Mouse (Mus musculus) heart, postnatal 0 days (tissue): ENCODE results near the gene Prkca. TPM values are rescaled to one million over a fixed set of nuclear protein-coding genes. Genes with fewer than 3 reads are reported as not detected.

Experiments used
- ATAC-seq: fragments of 200-750 bp; cut with Nextera tagmentation; 2 replicates; pipeline ENCODE4 v1.8.0; 2017; ENCODE audit warnings: low read depth, moderate number of reproducible peaks, moderate library complexity; ENCODE audit not compliant: insufficient read depth
- DNase-seq: peaks from one replicate; pipeline ENCODE4 v3.0.0-alpha.2; 2016; ENCODE audit warnings: low spot score
- H3K27ac ChIP-seq: fragments of 300-500 bp; sonication (generic); 2 replicates; pipeline ENCODE4 v1.5.1; 2014; ENCODE audit warnings: low read depth, mild to moderate bottlenecking
- H3K27me3 ChIP-seq: fragments of 300-500 bp; sonication (generic); 2 replicates; pipeline ENCODE4 v1.6.1; 2014; ENCODE audit warnings: low read length, mixed read lengths; ENCODE audit not compliant: control insufficient read depth, insufficient read depth
- H3K36me3 ChIP-seq: fragments of 300-500 bp; sonication (generic); replicated peaks from 2 replicates; pipeline ENCODE4 v1.6.1; 2014; ENCODE audit warnings: low read length, mixed read lengths; ENCODE audit not compliant: control insufficient read depth, insufficient read depth
- H3K4me1 ChIP-seq: fragments of 300-500 bp; sonication (generic); 2 replicates; pipeline ENCODE4 v1.6.1; 2014; ENCODE audit warnings: antibody characterized with exemption; ENCODE audit not compliant: control insufficient read depth, insufficient read depth
- H3K4me2 ChIP-seq: fragments of 300-500 bp; sonication (generic); 2 replicates; pipeline ENCODE4 v1.6.1; 2014; ENCODE audit warnings: low read depth, mild to moderate bottlenecking, low read length, moderate library complexity
- H3K4me3 ChIP-seq: fragments of 300-500 bp; sonication (generic); 2 replicates; pipeline ENCODE4 v1.5.1; 2014; ENCODE audit warnings: low read depth, low read length
- H3K9ac ChIP-seq: fragments of 300-500 bp; sonication (generic); replicated peaks from 2 replicates; pipeline ENCODE4 v1.6.1; 2014; ENCODE audit warnings: low read depth, low read length, mixed read lengths
- H3K9me3 ChIP-seq: fragments of 300-500 bp; sonication (generic); replicated peaks from 2 replicates; pipeline ENCODE4 v1.6.1; 2016; ENCODE audit warnings: low read length; ENCODE audit not compliant: control insufficient read depth
- CTCF ChIP-seq: IDR thresholded peaks from 2 replicates; pipeline ENCODE4 v1.5.1; 2016; ENCODE audit warnings: antibody characterized with exemption, control low read depth, low read depth
- EP300 ChIP-seq: IDR thresholded peaks from 2 replicates; pipeline ENCODE4 v1.6.1; 2016; ENCODE audit warnings: antibody characterized with exemption, low read depth
- WGBS: fragments of 180-500 bp; shearing (Covaris S2); extraction: QIAGEN DNeasy Blood & Tissue Kit; methylation state at CpG from one replicate; pipeline ENCODE4 v1.1.7; 2014; 5-methylcytosine and 5-hydroxymethylcytosine counted together
- polyA plus RNA-seq: library from polyadenylated mRNA; unstranded; fragments of >200 nt; fragmentation: Nextera tagmentation; extraction: Ambion mirVana; gene quantifications from 2 replicates; pipeline ENCODE4 v1.2.1, GENCODE M21; 2015
- total RNA-seq: library from RNA; depleted of rRNA; stranded (reverse); fragments of >200 nt; gene quantifications from 2 replicates; pipeline ENCODE4 v1.2.3, GENCODE M21; 2014; ENCODE audit warnings: low replicate concordance

The Prkca gene
- total and polyA plus RNA-seq, 2 experiments from 2014 or later = 7.0 to 11.2 TPM

GRCm38 (mm10) chr11:107989241-107989640, 354.5 kb downstream of the Prkca start:
- 92% methylated on average over 6 of the region's 6 CpGs for WGBS
- ATAC-seq = no peak
- Histone ChIP-seq H3K4me1 (no peaks in the 10 kb centered on the region), H3K4me2 (no peak overlapping the region), H3K9me3 (no peaks in the 10 kb centered on the region), H3K36me3 (peaks cover 8% of the 10 kb centered on the region; the same call in 1 of the 2 replicates), H3K27me3 (no peaks in the 10 kb centered on the region), H3K4me3 (no peak overlapping the region), H3K27ac (no peak overlapping the region), H3K9ac (no peak overlapping the region)
- DNase-seq = no peak
- TF ChIP-seq EP300 (no peak), CTCF (no peak)

- TF ChIP-seq EP300 (no peak), CTCF (no peak)
- Histone ChIP-seq H3K27me3 (no peaks in the 10 kb centered on the region), H3K9me3 (no peaks in the 10 kb centered on the region), H3K4me2 (no peak overlapping the region), H3K4me3 (no peak overlapping the region), H3K9ac (no peak overlapping the region), H3K36me3 (peaks cover 28% of the 10 kb centered on the region), H3K27ac (no peak overlapping the region), H3K4me1 (no peaks in the 10 kb centered on the region)
- DNase-seq (no peak), ATAC-seq (no peak)
- 72% methylated on average over 3 of the region's 3 CpGs for WGBS
Observed at GRCm38 (mm10) chr11:107985941-107986340, 357.8 kb downstream of the Prkca start.

GRCm38 (mm10) chr11:107983883-107984282, 359.8 kb downstream of the Prkca start:
- TF ChIP-seq CTCF (no peak), EP300 (no peak)
- no peaks in the 10 kb centered on the region for H3K9me3 ChIP-seq
- H3K4me3 ChIP-seq = no peak overlapping the region
- no peaks in the 10 kb centered on the region for H3K27me3 ChIP-seq
- no peak overlapping the region for H3K9ac ChIP-seq
- no peak for ATAC-seq
- no peak overlapping the region for H3K27ac ChIP-seq
- no peak overlapping the region for H3K4me2 ChIP-seq
- 82% methylated on average over 12 of the region's 12 CpGs for WGBS
- H3K36me3 ChIP-seq = peaks cover 33% of the 10 kb centered on the region
- no peaks in the 10 kb centered on the region for H3K4me1 ChIP-seq
- no peak for DNase-seq

GRCm38 (mm10) chr11:107983224-107983623, 360.5 kb downstream of the Prkca start:
- peaks cover 39% of the 10 kb centered on the region for H3K36me3 ChIP-seq
- TF ChIP-seq CTCF (no peak), EP300 (no peak)
- no peak for ATAC-seq
- H3K9ac ChIP-seq = no peak overlapping the region
- 57% methylated on average over 5 of the region's 5 CpGs for WGBS
- no peak overlapping the region for H3K27ac ChIP-seq
- no peak overlapping the region for H3K4me3 ChIP-seq
- H3K9me3 ChIP-seq = no peaks in the 10 kb centered on the region
- H3K4me2 ChIP-seq = no peak overlapping the region
- no peaks in the 10 kb centered on the region for H3K27me3 ChIP-seq
- H3K4me1 ChIP-seq = no peaks in the 10 kb centered on the region
- no peak for DNase-seq

- Histone ChIP-seq H3K27me3 (no peaks in the 10 kb centered on the region), H3K9ac (no peak overlapping the region), H3K27ac (no peak overlapping the region), H3K36me3 (peaks cover 48% of the 10 kb centered on the region), H3K4me1 (no peaks in the 10 kb centered on the region), H3K4me3 (no peak overlapping the region), H3K9me3 (no peaks in the 10 kb centered on the region), H3K4me2 (no peak overlapping the region)
- ATAC-seq (peak; percentile 39; the same call in 1 of the 2 replicates), DNase-seq (peak; percentile 41)
- WGBS = 28% methylated on average over 16 of the region's 16 CpGs
- TF ChIP-seq CTCF (peak; percentile 85), EP300 (no peak)
Observed at GRCm38 (mm10) chr11:107982225-107982896, 361.4 kb downstream of the Prkca start.
